Mouse (Mus musculus) hindbrain, postnatal 0 days (tissue): ENCODE data around the gene Cfap44. TPM values are rescaled to one million over a fixed set of nuclear protein-coding genes. Genes with fewer than 3 reads are reported as not detected.
A peak's percentile ranks its signal among the peaks of the same experiment; 100 is the strongest.

ENCODE experiments used
- ATAC-seq: fragments of 200-750 bp; cut with Nextera tagmentation; 2 replicates; pipeline ENCODE4 v1.8.0; 2017; ENCODE audit warnings: mild to moderate bottlenecking, moderate TSS enrichment, moderate library complexity
- DNase-seq: peaks from one replicate; pipeline ENCODE4 v3.0.0-alpha.2; 2015; ENCODE audit warnings: low spot score
- H3K27ac ChIP-seq: fragments of 300-500 bp; sonication (generic); 2 replicates; pipeline ENCODE4 v1.5.1; 2014; ENCODE audit warnings: mild to moderate bottlenecking
- H3K27me3 ChIP-seq: fragments of 300-500 bp; sonication (generic); 2 replicates; pipeline ENCODE4 v1.6.1; 2014; ENCODE audit warnings: low read length, mixed read lengths; ENCODE audit not compliant: insufficient read depth
- H3K36me3 ChIP-seq: fragments of 300-500 bp; sonication (generic); 2 replicates; pipeline ENCODE4 v1.6.1; 2014; ENCODE audit warnings: low read length, mixed read lengths; ENCODE audit not compliant: insufficient read depth
- H3K4me1 ChIP-seq: fragments of 300-500 bp; sonication (generic); 2 replicates; pipeline ENCODE4 v1.6.1; 2014; ENCODE audit warnings: antibody characterized with exemption, low read length, mixed read lengths; ENCODE audit not compliant: insufficient read depth
- H3K4me2 ChIP-seq: fragments of 300-500 bp; sonication (generic); 2 replicates; pipeline ENCODE4 v1.6.1; 2014; ENCODE audit warnings: low read depth, mild to moderate bottlenecking, low read length, moderate library complexity, mixed read lengths
- H3K4me3 ChIP-seq: fragments of 300-500 bp; sonication (generic); 2 replicates; pipeline ENCODE4 v1.5.1; 2014; ENCODE audit warnings: low read length
- H3K9ac ChIP-seq: fragments of 300-500 bp; sonication (generic); replicated peaks from 2 replicates; pipeline ENCODE4 v1.6.1; 2014; ENCODE audit warnings: mild to moderate bottlenecking, low read length, moderate library complexity, mixed read lengths
- H3K9me3 ChIP-seq: fragments of 300-500 bp; sonication (generic); 2 replicates; pipeline ENCODE4 v1.6.1; 2016; ENCODE audit warnings: low read length, mixed read lengths
- CTCF ChIP-seq: IDR thresholded peaks from 2 replicates; pipeline ENCODE4 v1.5.1; 2016; ENCODE audit warnings: antibody characterized with exemption, control low read depth, low read depth
- WGBS: fragments of 180-500 bp; shearing (Covaris S2); extraction: QIAGEN DNeasy Blood & Tissue Kit; methylation state at CpG from one replicate; pipeline ENCODE4 v1.1.7; 2014; 5-methylcytosine and 5-hydroxymethylcytosine counted together
- polyA plus RNA-seq: library from polyadenylated mRNA; unstranded; fragments of >200 nt; fragmentation: Nextera tagmentation; extraction: Ambion mirVana; gene quantifications from 2 replicates; pipeline ENCODE4 v1.2.1, GENCODE M21; 2015
- total RNA-seq: library from RNA; depleted of rRNA; stranded (reverse); fragments of >200 nt; gene quantifications from 2 replicates; pipeline ENCODE4 v1.2.3, GENCODE M21; 2014

Cfap44 gene
- total and polyA plus RNA-seq, 2 experiments from 2014 or later = 3.4 to 5.3 TPM

DNA sequence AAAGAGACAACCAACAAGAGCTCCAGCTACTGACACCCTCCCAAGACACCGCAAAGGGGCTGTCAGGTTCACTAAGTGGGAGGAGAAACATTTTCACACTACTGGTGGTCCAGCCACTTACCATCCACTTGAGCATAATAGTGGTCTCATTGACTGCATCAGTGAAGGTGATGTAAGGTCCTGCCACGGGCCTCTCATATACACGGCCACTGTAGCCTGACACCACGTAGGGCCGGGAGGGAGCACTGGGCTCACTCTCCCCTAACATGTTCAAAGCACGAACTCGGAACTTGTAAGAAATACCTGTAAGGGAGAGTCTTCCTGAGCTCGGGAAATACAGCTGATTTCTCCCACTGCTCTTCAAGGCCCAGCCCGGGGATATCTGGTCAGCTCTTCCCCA is 96.5 kb downstream of the Cfap44 start:
- ATAC-seq (no peak), DNase-seq (no peak)
- no peak overlapping the region for H3K27ac ChIP-seq
- H3K9ac ChIP-seq = no peak overlapping the region
- no peaks in the 10 kb centered on the region for H3K9me3 ChIP-seq
- WGBS = 85% methylated on average over 9 of the region's 9 CpGs
- no peak overlapping the region for H3K4me3 ChIP-seq
- peaks cover 30% of the 10 kb centered on the region for H3K36me3 ChIP-seq
- no peak for TF ChIP-seq CTCF
- no peak overlapping the region for H3K4me2 ChIP-seq
- H3K4me1 ChIP-seq = 0 out of 2 replicates have a peak, but pooled peaks cover 11% of the 10 kb centered on the region
- no peaks in the 10 kb centered on the region for H3K27me3 ChIP-seq

DNA sequence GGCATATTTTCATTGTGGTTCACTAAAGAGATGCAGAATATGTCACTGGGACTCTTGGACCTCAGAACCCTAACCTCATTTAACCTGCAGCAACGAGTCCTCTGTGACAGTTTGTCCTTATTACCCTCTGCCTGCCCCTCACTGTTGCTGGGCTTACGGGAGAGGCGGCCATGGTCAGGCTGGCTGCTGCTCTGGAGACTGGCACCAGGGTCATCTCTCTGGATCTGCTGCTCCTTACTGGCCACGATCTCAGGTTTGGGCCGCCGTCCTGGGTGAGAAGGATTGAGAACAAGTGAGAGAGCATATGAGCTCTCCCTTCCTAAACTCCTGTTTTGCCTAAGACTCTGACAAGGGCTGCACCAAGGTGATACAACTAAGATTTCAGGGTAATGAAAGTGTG is 97.6 kb downstream of the Cfap44 start:
- H3K4me1 ChIP-seq = 0 out of 2 replicates have a peak, but pooled peaks cover 3% of the 10 kb centered on the region
- TF ChIP-seq CTCF = no peak
- H3K4me2 ChIP-seq = no peak overlapping the region
- ATAC-seq = no peak
- peaks cover 26% of the 10 kb centered on the region for H3K36me3 ChIP-seq
- H3K9me3 ChIP-seq = no peaks in the 10 kb centered on the region
- no peak overlapping the region for H3K4me3 ChIP-seq
- H3K27me3 ChIP-seq = no peaks in the 10 kb centered on the region
- no peak overlapping the region for H3K9ac ChIP-seq
- 87% methylated on average over 6 of the region's 6 CpGs for WGBS
- DNase-seq = no peak
- H3K27ac ChIP-seq = no peak overlapping the region

- peak overlapping the region; percentile 74; the same call in 1 of the 2 replicates for H3K27ac ChIP-seq
- H3K4me2 ChIP-seq = no peak overlapping the region
- TF ChIP-seq CTCF = no peak
- H3K4me1 ChIP-seq = 0 out of 2 replicates have a peak, but pooled peaks cover 3% of the 10 kb centered on the region
- H3K27me3 ChIP-seq = no peaks in the 10 kb centered on the region
- no peak overlapping the region for H3K9ac ChIP-seq
- peaks cover 25% of the 10 kb centered on the region for H3K36me3 ChIP-seq
- ATAC-seq = no peak
- no peak overlapping the region for H3K4me3 ChIP-seq
- no peaks in the 10 kb centered on the region for H3K9me3 ChIP-seq
- DNase-seq = no peak
- 86% methylated on average over 9 of the region's 9 CpGs for WGBS
Observed at GRCm38 (mm10) chr16:44492706-44493105, 98.1 kb downstream of the Cfap44 start.

GRCm38 (mm10) chr16:44493868-44494267 is 99.3 kb downstream of the Cfap44 start:
- peak; percentile 25; the same call in 1 of the 2 replicates for ATAC-seq
- no peak for TF ChIP-seq CTCF
- Histone ChIP-seq H3K27me3 (no peaks in the 10 kb centered on the region), H3K9me3 (no peaks in the 10 kb centered on the region), H3K4me3 (no peak overlapping the region), H3K36me3 (peaks cover 31% of the 10 kb centered on the region), H3K4me1 (0 out of 2 replicates have a peak, but pooled peaks cover 3% of the 10 kb centered on the region), H3K9ac (no peak overlapping the region), H3K27ac (peak overlapping the region; percentile 74), H3K4me2 (no peak overlapping the region)
- DNase-seq = peak; percentile 68
- 23% methylated on average over 6 of the region's 6 CpGs for WGBS

GRCm38 (mm10) chr16:44494441-44495108 is 100.0 kb downstream of the Cfap44 start:
- no peak overlapping the region for H3K9ac ChIP-seq
- peak; percentile 81 for ATAC-seq

DNA sequence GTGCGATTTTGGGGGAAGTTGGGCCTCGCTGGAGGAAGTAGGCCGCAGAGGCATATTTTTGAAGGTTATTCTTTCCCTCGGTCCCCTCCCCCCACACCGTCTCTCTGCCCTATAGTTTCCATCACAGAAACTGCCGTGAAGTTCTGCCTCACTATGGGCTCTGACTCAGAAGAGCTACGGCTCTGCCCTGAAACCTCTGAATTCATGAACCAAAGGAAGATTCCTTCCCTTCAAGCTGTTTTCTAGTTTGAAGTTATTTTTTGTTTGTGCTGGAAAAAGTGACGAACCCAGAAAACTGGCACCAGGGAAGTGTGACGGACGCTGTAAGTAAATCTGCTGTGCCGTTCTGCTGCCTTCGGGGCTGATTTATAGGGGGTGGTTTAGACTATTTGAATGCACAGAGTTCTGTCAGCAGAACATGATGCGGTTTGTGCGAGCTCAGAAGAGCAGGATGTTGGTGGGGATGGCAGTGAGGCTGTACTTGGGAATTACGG is 102.4 kb downstream of the Cfap44 start:
- Histone ChIP-seq H3K4me3 (no peak overlapping the region), H3K27me3 (no peaks in the 10 kb centered on the region), H3K9me3 (no peaks in the 10 kb centered on the region), H3K4me2 (no peak overlapping the region), H3K36me3 (peaks cover 31% of the 10 kb centered on the region; the same call in 1 of the 2 replicates), H3K4me1 (0 out of 2 replicates have a peak, but pooled peaks cover 3% of the 10 kb centered on the region), H3K9ac (no peak overlapping the region), H3K27ac (no peak overlapping the region; the same call in 1 of the 2 replicates)
- DNase-seq = no peak
- no peak for ATAC-seq
- TF ChIP-seq CTCF = no peak
- 72% methylated on average over 15 of the region's 15 CpGs for WGBS

More at GRCm38 (mm10) chr16:44494441-44495108, 100.0 kb downstream of the Cfap44 start:
- no peak overlapping the region for H3K4me2 ChIP-seq
- H3K27ac ChIP-seq = peak overlapping the region; percentile 74
- no peak overlapping the region for H3K4me3 ChIP-seq
- H3K36me3 ChIP-seq = peaks cover 30% of the 10 kb centered on the region
- H3K4me1 ChIP-seq = 0 out of 2 replicates have a peak, but pooled peaks cover 3% of the 10 kb centered on the region
- H3K9me3 ChIP-seq = no peaks in the 10 kb centered on the region
- TF ChIP-seq CTCF = peak; percentile 16; the same call in 1 of the 2 replicates
- DNase-seq = peak; percentile 67
- no peaks in the 10 kb centered on the region for H3K27me3 ChIP-seq
- WGBS = 27% methylated on average over 8 of the region's 8 CpGs

DNA sequence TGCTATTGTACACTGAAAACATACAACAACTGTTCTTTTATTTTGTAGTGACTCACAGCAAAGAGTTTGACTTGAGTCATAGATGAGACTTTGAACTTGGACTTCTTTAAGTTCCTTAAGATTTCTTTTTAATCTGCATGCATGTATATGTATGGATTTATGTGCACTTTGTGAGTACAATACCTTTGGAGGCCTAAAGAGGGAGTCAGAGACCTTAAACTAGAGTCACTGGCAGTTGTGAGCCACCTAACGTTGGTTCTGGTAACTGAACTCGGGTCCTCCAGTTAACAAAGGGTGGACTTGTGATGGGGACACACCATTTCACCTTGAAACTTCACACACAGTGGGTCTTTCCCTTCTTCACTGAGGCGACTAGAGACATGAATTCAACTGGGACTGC is 103.9 kb downstream of the Cfap44 start:
- Histone ChIP-seq H3K9ac (no peak overlapping the region), H3K4me2 (no peak overlapping the region), H3K4me1 (0 out of 2 replicates have a peak, but pooled peaks cover 3% of the 10 kb centered on the region), H3K36me3 (peaks cover 31% of the 10 kb centered on the region; the same call in 1 of the 2 replicates), H3K9me3 (no peaks in the 10 kb centered on the region), H3K27me3 (no peaks in the 10 kb centered on the region), H3K4me3 (no peak overlapping the region), H3K27ac (no peak overlapping the region)
- DNase-seq (no peak), ATAC-seq (no peak)
- WGBS = 87% methylated on average over 3 of the region's 3 CpGs
- no peak for TF ChIP-seq CTCF
